Mouse (Mus musculus) lung, postnatal 0 days (tissue): ENCODE results near the gene Uroc1.

ENCODE experiments used
- CTCF ChIP-seq: IDR thresholded peaks from 2 replicates; pipeline ENCODE4 v1.5.1; 2016; ENCODE audit warnings: antibody characterized with exemption, mild to moderate bottlenecking
- EP300 ChIP-seq: IDR thresholded peaks from 2 replicates; pipeline ENCODE4 v1.6.1; 2016; ENCODE audit warnings: antibody characterized with exemption, mild to moderate bottlenecking, control low read depth

DNA sequence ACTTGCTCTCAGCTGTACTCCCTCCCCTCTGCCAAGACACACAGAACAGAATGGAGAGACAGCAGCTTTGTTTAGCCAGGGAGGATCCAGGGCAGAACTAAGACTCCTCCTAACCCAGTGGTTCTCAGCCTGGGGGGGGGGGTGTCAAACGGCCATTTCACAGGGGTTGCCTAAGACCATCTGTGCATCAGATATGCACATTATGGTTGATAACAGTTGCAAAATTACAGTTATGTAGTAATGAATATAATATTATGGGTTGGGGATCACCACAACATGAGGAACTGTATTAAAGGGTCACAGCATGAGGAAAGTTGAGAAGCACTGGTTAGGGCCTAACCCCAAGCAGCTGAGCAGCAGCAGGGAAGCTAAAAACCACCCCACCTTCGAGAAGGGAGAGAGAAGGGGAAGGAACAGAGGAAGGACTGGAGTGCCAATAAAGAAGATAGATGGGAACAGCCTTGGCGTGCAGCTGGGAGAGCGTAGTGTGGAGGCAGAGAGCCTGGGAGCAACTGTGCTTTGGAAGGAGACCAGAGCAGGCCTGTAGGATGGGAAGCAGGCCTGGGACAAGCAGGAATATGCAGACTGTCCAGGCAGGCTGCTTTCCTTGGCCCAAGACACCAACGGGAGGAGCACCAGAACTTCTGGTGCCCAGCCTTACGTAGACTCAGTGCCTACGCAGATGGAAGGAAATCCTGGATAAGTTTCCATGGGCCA, 13.5 kb upstream of the Uroc1 start:
- TF ChIP-seq CTCF, result no peak
- TF ChIP-seq EP300, result no peak
